Mouse (Mus musculus) ES-E14 (cell line): ENCODE results near the gene BC004004. TPM values are rescaled to one million over a fixed set of nuclear protein-coding genes. Genes with fewer than 3 reads are reported as not detected.

ENCODE experiments used
- DNase-seq: peaks from one replicate; pipeline ENCODE4 v3.0.0-alpha.2; 2013; ENCODE audit warnings: low read depth, low spot score
- H3K27ac ChIP-seq: 2 replicates; pipeline ENCODE4 v1.5.1; 2012; ENCODE audit warnings: low read depth, mild to moderate bottlenecking, low read length, moderate library complexity, mixed read lengths; ENCODE audit not compliant: poor library complexity, insufficient read depth, severe bottlenecking
- H3K36me3 ChIP-seq: 2 replicates; pipeline ENCODE4 v1.6.1; 2012; ENCODE audit warnings: mild to moderate bottlenecking, low read length, moderate library complexity, mixed read lengths; ENCODE audit not compliant: control insufficient read depth, poor library complexity, insufficient read depth, severe bottlenecking
- H3K4me1 ChIP-seq, 2 experiments: fragments of 150-350 bp in 1 of 2; sonication (generic) in 1 of 2; 2 replicates each; pipeline ENCODE4 v1.6.1; 2012; ENCODE audit warnings: low read length in 2 of 2, mild to moderate bottlenecking in 1 of 2, mixed read lengths in 1 of 2; ENCODE audit not compliant: control insufficient read depth in 2 of 2, insufficient read depth in 2 of 2, poor library complexity in 1 of 2
- H3K4me3 ChIP-seq, 2 experiments: fragments of 150-350 bp in 1 of 2; sonication (generic) in 1 of 2; 2 replicates each; pipeline ENCODE4 v1.5.1; 2012; ENCODE audit warnings: low read length in 2 of 2, low read depth in 1 of 2, mild to moderate bottlenecking in 1 of 2, mixed read lengths in 1 of 2; ENCODE audit not compliant: insufficient read depth in 1 of 2, poor library complexity in 1 of 2, severe bottlenecking in 1 of 2
- H3K9ac ChIP-seq: 2 replicates; pipeline ENCODE4 v1.6.1; 2012; ENCODE audit warnings: low read depth, mild to moderate bottlenecking, low read length, mixed read lengths; ENCODE audit not compliant: poor library complexity, insufficient read depth, severe bottlenecking
- H3K9me3 ChIP-seq: fragments of 150-350 bp; sonication (generic); 2 replicates; pipeline ENCODE4 v1.6.1; 2012; ENCODE audit warnings: low read depth, mild to moderate bottlenecking, low read length; ENCODE audit not compliant: control insufficient read depth, insufficient read depth
- CHD2 ChIP-seq: IDR thresholded peaks from 2 replicates; pipeline ENCODE4 v1.6.1; 2014; ENCODE audit warnings: mild to moderate bottlenecking, low read depth, low read length, inconsistent platforms
- HCFC1 ChIP-seq: IDR thresholded peaks from 2 replicates; pipeline ENCODE4 v1.6.1; 2012; ENCODE audit warnings: low read length, inconsistent platforms, borderline replicate concordance; ENCODE audit not compliant: insufficient read depth
- MAFK ChIP-seq: IDR thresholded peaks from 2 replicates; pipeline ENCODE4 v1.6.1; 2014; ENCODE audit warnings: mild to moderate bottlenecking, low read depth, low read length, inconsistent platforms; ENCODE audit not compliant: insufficient read depth
- ZC3H11A ChIP-seq: IDR thresholded peaks from 2 replicates; pipeline ENCODE4 v1.6.1; 2012; ENCODE audit warnings: low read depth, mild to moderate bottlenecking, inconsistent platforms, low read length, borderline replicate concordance
- ZNF384 ChIP-seq: IDR thresholded peaks from 2 replicates; pipeline ENCODE4 v1.6.1; 2012; ENCODE audit warnings: low read depth, low read length, inconsistent platforms
- in situ Hi-C, 2 experiments: fragments of 600-800 bp; cut with MboI; formaldehyde crosslinking; loops; one replicate each; pipeline ENCODE4 v1.15.1; 2025; ENCODE audit warnings: low sequenced_read_pairs in 2 of 2, inconsistent platforms in 1 of 2; ENCODE audit not compliant: unreplicated experiment in 2 of 2
- total RNA-seq: library from RNA; depleted of rRNA; stranded (reverse); fragments of 300-350 nt; gene quantifications from 2 replicates; pipeline ENCODE4 v1.2.3, GENCODE M21; 2012

The BC004004 gene
- total RNA-seq, 1 experiment = 50.9 TPM

DNA sequence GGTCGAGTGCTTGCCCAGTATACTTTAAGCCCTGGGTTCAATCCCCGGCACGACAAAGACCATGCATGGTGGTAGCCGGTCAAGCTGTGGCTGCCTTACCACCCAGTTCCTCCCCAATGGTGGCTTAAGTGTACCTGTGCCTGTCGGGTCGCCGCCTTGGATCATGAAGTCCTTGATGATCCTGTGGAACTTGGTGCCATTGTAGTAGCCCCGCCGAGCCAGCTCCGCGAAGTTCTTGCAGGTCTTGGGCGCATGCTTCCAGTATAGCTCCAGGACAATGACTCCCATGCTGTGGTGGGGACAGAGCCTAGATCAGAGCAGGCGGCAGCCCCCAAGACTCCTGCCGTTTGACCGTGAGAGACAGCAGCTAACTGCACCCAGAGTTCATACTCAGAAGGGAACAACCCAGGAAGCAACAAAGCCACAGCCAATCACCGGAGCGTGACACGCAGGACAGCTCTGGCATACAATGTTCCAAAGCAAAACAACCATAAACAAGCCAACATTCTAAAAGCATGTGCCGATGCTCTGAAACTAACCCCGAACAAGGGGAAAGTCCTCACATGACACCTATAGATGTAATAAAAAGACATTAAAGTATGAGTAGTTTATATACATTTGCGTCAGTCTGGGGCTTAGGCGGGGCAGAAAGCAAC, 6.9 kb upstream of the BC004004 start:
- Histone ChIP-seq H3K4me3 (peak overlapping the region; percentile 15 to 99), H3K9ac (peak overlapping the region; percentile 68), H3K9me3 (no peaks in the 10 kb centered on the region), H3K27ac (peak overlapping the region; percentile 19; the same call in 1 of the 2 replicates), H3K4me1 (peaks cover 7 to 8% of the 10 kb centered on the region in 2 experiments), H3K36me3 (peaks cover 37% of the 10 kb centered on the region)
- TF ChIP-seq HCFC1 = no peak
- TF ChIP-seq MAFK = no peak
- in situ Hi-C loops = no loop called here
- no peak for DNase-seq

DNA sequence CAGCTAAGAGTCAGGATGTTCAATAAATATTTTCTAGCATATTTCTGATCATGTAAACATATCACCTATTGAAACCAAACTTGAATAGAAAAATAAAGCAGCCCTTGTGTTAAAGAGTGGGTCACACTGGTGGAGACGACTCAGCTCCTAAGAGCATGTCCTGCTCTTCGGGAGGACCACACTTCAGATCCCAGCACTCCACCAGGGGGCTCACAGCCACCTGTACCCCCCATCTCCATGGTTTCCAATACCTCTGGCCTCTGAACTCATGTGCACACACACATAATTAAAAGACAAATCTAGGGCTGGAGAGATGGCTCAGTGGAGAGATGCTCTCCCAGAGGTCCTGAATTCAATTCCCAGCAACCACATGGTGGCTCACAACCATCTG, 6.3 kb upstream of the BC004004 start:
- TF ChIP-seq CHD2 (no peak), HCFC1 (no peak), ZNF384 (no peak), MAFK (no peak)
- no peak for DNase-seq
- H3K27ac ChIP-seq = no peak overlapping the region
- H3K9me3 ChIP-seq = no peaks in the 10 kb centered on the region
- H3K36me3 ChIP-seq = peaks cover 32% of the 10 kb centered on the region
- H3K9ac ChIP-seq = peak overlapping the region; percentile 30; the same call in 1 of the 2 replicates
- H3K4me1 ChIP-seq = peaks cover 6 to 7% of the 10 kb centered on the region in 2 experiments
- H3K4me3 ChIP-seq = peak overlapping the region; percentile 15 to 99
- in situ Hi-C loops = no loop called here

DNA sequence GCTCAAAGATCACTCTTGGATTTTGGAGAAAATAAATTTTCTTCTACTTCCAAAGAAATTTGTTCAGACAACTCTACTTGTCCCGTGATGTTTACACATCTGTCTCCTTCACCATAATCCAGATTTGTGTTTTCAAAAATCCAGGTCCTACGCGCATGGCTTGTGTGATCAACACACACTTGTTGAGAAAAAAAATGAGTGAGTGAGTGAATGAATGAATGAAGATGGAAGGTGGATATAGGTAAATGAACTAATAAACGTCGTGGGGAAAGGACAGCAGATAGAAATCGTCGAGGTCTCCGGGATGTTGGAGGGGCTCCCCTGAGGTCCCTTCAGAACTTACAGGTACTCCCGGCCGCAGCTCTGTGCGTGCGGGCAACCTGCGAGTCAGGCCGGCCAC, 5.2 kb upstream of the BC004004 start:
- DNase-seq = no peak

DNA sequence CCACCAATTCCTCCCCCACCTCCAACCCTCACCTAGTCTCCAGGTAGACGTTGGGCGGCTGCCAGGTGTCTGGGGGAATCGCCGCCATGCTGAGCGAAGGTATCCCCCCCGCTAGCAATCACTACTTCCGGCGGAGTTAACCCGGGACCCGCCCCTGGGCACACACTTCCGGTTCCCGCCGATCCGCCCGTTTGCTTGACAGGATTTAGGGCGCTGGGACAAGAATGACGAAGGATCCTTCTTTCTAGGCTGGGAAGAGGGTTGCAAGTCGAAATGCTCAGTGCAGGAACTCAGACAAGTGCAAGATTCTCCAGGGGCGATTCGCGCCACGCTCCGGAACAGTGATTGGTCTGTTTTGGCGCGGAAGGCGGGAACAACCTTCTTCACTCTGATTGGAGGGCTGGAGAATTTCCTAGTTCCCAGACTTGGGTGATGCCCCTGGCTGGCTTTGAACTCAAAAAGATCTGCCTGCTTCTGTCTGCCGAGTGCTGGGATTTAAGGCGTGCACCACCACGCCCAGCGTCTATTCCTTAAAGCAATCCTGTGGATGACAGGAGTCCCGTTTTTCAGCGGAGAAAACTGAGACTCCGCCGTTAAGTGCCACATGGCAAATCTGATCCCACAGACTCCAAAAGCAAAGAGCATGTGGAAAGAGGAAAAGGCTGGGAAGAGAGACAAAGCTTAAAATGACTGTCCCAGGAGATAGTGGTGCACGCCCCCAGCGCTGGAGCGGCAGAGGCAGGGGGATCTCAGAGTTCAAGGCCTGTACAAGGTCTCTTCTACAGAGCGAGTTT, 4.6 kb upstream of the BC004004 start, which contains the start of gene Ppil1:
Ppil1 (minus strand) TSS at position 347 of the 794 bp plus-strand sequence.
- peak within 1 kb of the TSS; percentile 92 for H3K9ac ChIP-seq
- H3K27ac ChIP-seq = peak within 1 kb of the TSS; percentile 96
- H3K4me3 ChIP-seq = peak within 1 kb of the TSS; percentile 91 to 99
- peaks cover 3 to 7% of the 10 kb centered on the region in 2 experiments for H3K4me1 ChIP-seq
- no peaks in the 10 kb centered on the region for H3K9me3 ChIP-seq
- in situ Hi-C loops = no loop called here
- peaks cover 18% of the 10 kb centered on the region for H3K36me3 ChIP-seq
- TF ChIP-seq CHD2 (no peak), MAFK (no peak), HCFC1 (peak; percentile 48; the same call in 1 of the 2 replicates)
- peak; percentile 88 for DNase-seq

More for the DNA sequence above, 5.2 kb upstream of the BC004004 start:
- H3K9ac ChIP-seq = peak overlapping the region; percentile 92
- in situ Hi-C loops = no loop called here
- peak overlapping the region; percentile 96 for H3K27ac ChIP-seq
- H3K9me3 ChIP-seq = no peaks in the 10 kb centered on the region
- no peak for TF ChIP-seq ZC3H11A
- no peak for TF ChIP-seq CHD2
- TF ChIP-seq HCFC1 = no peak
- no peak for TF ChIP-seq MAFK
- no peak for TF ChIP-seq ZNF384
- peaks cover 3 to 7% of the 10 kb centered on the region in 2 experiments for H3K4me1 ChIP-seq
- peak overlapping the region; percentile 91 to 99 for H3K4me3 ChIP-seq
- peaks cover 20% of the 10 kb centered on the region for H3K36me3 ChIP-seq
